Mouse (Mus musculus) MEL (cell line): ENCODE measurements around the gene Tex2. TPM values are rescaled to one million over a fixed set of nuclear protein-coding genes. Genes with fewer than 3 reads are reported as not detected.

ENCODE experiments used
- DNase-seq: peaks from one replicate; pipeline ENCODE4 v3.0.0; 2011; ENCODE audit warnings: low read depth, low spot score
- H3K27ac ChIP-seq: 2 replicates; pipeline ENCODE4 v1.5.1; 2012; ENCODE audit warnings: low read depth, mild to moderate bottlenecking, control low read depth, low read length, moderate library complexity; ENCODE audit not compliant: control insufficient read depth
- H3K27me3 ChIP-seq, 2 experiments: fragments of 150-350 bp in 1 of 2; sonication (generic) in 1 of 2; 2 replicates each; pipeline ENCODE4 v1.6.1; 2012; ENCODE audit warnings: low read length in 2 of 2, mild to moderate bottlenecking in 2 of 2, improper control_type of control experiment in 1 of 2, moderate library complexity in 1 of 2; ENCODE audit not compliant: insufficient read depth in 2 of 2, control insufficient read depth in 1 of 2
- H3K36me3 ChIP-seq, 2 experiments: 2 replicates each; pipeline ENCODE4 v1.6.1; 2012 to 2014; ENCODE audit warnings: low read length in 2 of 2, improper control_type of control experiment in 1 of 2, inconsistent platforms in 1 of 2, mild to moderate bottlenecking in 1 of 2; ENCODE audit not compliant: insufficient read depth in 2 of 2, control insufficient read depth in 1 of 2
- H3K4me1 ChIP-seq, 2 experiments: fragments of 150-350 bp in 1 of 2; sonication (generic) in 1 of 2; 2 replicates each; pipeline ENCODE4 v1.6.1; 2012; ENCODE audit warnings: low read length in 2 of 2, improper control_type of control experiment in 1 of 2, mild to moderate bottlenecking in 1 of 2; ENCODE audit not compliant: insufficient read depth in 2 of 2, control insufficient read depth in 1 of 2
- H3K4me3 ChIP-seq, 2 experiments: fragments of 150-350 bp in 1 of 2; sonication (generic) in 1 of 2; 2 replicates each; pipeline ENCODE4 v1.5.1; 2012; ENCODE audit warnings: low read depth in 2 of 2, low read length in 2 of 2, mild to moderate bottlenecking in 2 of 2, moderate library complexity in 2 of 2, control low read depth in 1 of 2, improper control_type of control experiment in 1 of 2; ENCODE audit not compliant: control insufficient read depth in 1 of 2, insufficient read depth in 1 of 2
- H3K79me2 ChIP-seq: 2 replicates; pipeline ENCODE4 v1.6.1; 2012; ENCODE audit warnings: mild to moderate bottlenecking, low read length, moderate library complexity; ENCODE audit not compliant: control insufficient read depth, poor library complexity, insufficient read depth
- H3K9ac ChIP-seq: 2 replicates; pipeline ENCODE4 v1.6.1; 2012; ENCODE audit warnings: low read depth, mild to moderate bottlenecking, control low read depth, low read length, moderate library complexity; ENCODE audit not compliant: control insufficient read depth, poor library complexity, severe bottlenecking
- H3K9me3 ChIP-seq: fragments of 150-350 bp; sonication (generic); replicated peaks from 2 replicates; pipeline ENCODE4 v1.6.1; 2012; ENCODE audit warnings: mild to moderate bottlenecking, low read length, improper control_type of control experiment, moderate library complexity; ENCODE audit not compliant: insufficient read depth
- BHLHE40 ChIP-seq: IDR thresholded peaks from 2 replicates; pipeline ENCODE4 v1.6.1; 2012; ENCODE audit warnings: low read depth, mild to moderate bottlenecking, inconsistent platforms, low read length, improper control_type of control experiment, borderline replicate concordance
- CHD1 ChIP-seq: IDR thresholded peaks from 2 replicates; pipeline ENCODE4 v1.6.1; 2012; ENCODE audit warnings: low read depth, mild to moderate bottlenecking, inconsistent platforms, low read length, improper control_type of control experiment
- CHD2 ChIP-seq: IDR thresholded peaks from 2 replicates; pipeline ENCODE4 v1.6.1; 2011; ENCODE audit warnings: low read length, improper control_type of control experiment
- CTCF ChIP-seq, 3 experiments: IDR thresholded peaks in 2 of 3; conservative IDR thresholded peaks in 1 of 3; 2 replicates each; pipeline ENCODE4 v1.5.1; 2011 to 2012; ENCODE audit warnings: low read length in 3 of 3, low read depth in 2 of 3, mild to moderate bottlenecking in 2 of 3, improper control_type of control experiment in 1 of 3, inconsistent platforms in 1 of 3, mixed read lengths in 1 of 3, moderate library complexity in 1 of 3; ENCODE audit not compliant: control insufficient read depth in 1 of 3, insufficient read depth in 1 of 3, poor library complexity in 1 of 3, severe bottlenecking in 1 of 3
- E2F4 ChIP-seq: IDR thresholded peaks from 2 replicates; pipeline ENCODE4 v1.6.1; 2011; ENCODE audit warnings: low read depth, low read length, improper control_type of control experiment, borderline replicate concordance
- ELF1 ChIP-seq: IDR thresholded peaks from 2 replicates; pipeline ENCODE4 v1.6.1; 2014; ENCODE audit warnings: low read depth, mild to moderate bottlenecking, inconsistent platforms, low read length, improper control_type of control experiment, moderate library complexity
- ETS1 ChIP-seq: IDR thresholded peaks from 2 replicates; pipeline ENCODE4 v1.6.1; 2012; ENCODE audit warnings: low read depth, mild to moderate bottlenecking, inconsistent platforms, low read length, improper control_type of control experiment, moderate library complexity
- GATA1 ChIP-seq: IDR thresholded peaks from 2 replicates; pipeline ENCODE4 v1.6.1; 2011; ENCODE audit warnings: low read depth, low read length, improper control_type of control experiment
- KAT2A ChIP-seq: conservative IDR thresholded peaks from 2 replicates; pipeline ENCODE4 v1.6.1; 2012; ENCODE audit warnings: low read depth, low read length, improper control_type of control experiment, inconsistent platforms
- MAFK ChIP-seq: IDR thresholded peaks from 2 replicates; pipeline ENCODE4 v1.6.1; 2011; ENCODE audit warnings: low read depth, mild to moderate bottlenecking, low read length, improper control_type of control experiment, borderline replicate concordance
- MAX ChIP-seq: IDR thresholded peaks from 2 replicates; pipeline ENCODE4 v1.6.1; 2011; ENCODE audit warnings: low read length, improper control_type of control experiment
- MEF2A ChIP-seq: IDR thresholded peaks from 2 replicates; pipeline ENCODE4 v1.6.1; 2014; ENCODE audit warnings: low read depth, mild to moderate bottlenecking, inconsistent platforms, low read length, improper control_type of control experiment; ENCODE audit not compliant: poor library complexity, insufficient replicate concordance, severe bottlenecking; ENCODE audit errors: extremely low read depth
- MXI1 ChIP-seq: IDR thresholded peaks from 2 replicates; pipeline ENCODE4 v1.6.1; 2011; ENCODE audit warnings: mild to moderate bottlenecking, low read depth, low read length, improper control_type of control experiment
- MYC ChIP-seq: IDR thresholded peaks from 2 replicates; pipeline ENCODE4 v1.6.1; 2011; ENCODE audit warnings: low read depth, mild to moderate bottlenecking, low read length, improper control_type of control experiment, moderate library complexity
- POLR2A ChIP-seq, 2 experiments: IDR thresholded peaks; 2 replicates each; pipeline ENCODE4 v1.6.1; 2011 to 2012; ENCODE audit warnings: low read length in 2 of 2, mild to moderate bottlenecking in 2 of 2, control low read depth in 1 of 2, improper control_type of control experiment in 1 of 2, low read depth in 1 of 2, moderate library complexity in 1 of 2; ENCODE audit not compliant: control insufficient read depth in 1 of 2, insufficient read depth in 1 of 2, poor library complexity in 1 of 2
- POLR2AphosphoS2 ChIP-seq: IDR thresholded peaks from 2 replicates; pipeline ENCODE4 v1.6.1; 2011; ENCODE audit warnings: low read length, improper control_type of control experiment
- POLR2AphosphoS5 ChIP-seq: IDR thresholded peaks from 2 replicates; pipeline ENCODE4 v1.6.1; 2012; ENCODE audit warnings: low read depth, borderline replicate concordance, mild to moderate bottlenecking, inconsistent platforms, low read length, moderate library complexity, mixed read lengths
- RAD21 ChIP-seq: IDR thresholded peaks from 2 replicates; pipeline ENCODE4 v1.6.1; 2011; ENCODE audit warnings: mild to moderate bottlenecking, low read depth, low read length, improper control_type of control experiment
- SIN3A ChIP-seq: IDR thresholded peaks from 2 replicates; pipeline ENCODE4 v1.6.1; 2012; ENCODE audit warnings: low read length, improper control_type of control experiment, inconsistent platforms
- SMC3 ChIP-seq: IDR thresholded peaks from 2 replicates; pipeline ENCODE4 v1.6.1; 2011; ENCODE audit warnings: low read depth, low read length, improper control_type of control experiment
- TAL1 ChIP-seq: IDR thresholded peaks from 2 replicates; pipeline ENCODE4 v1.6.1; 2012; ENCODE audit warnings: mild to moderate bottlenecking, inconsistent platforms, low read length, moderate library complexity, mixed read lengths
- TBP ChIP-seq: IDR thresholded peaks from 2 replicates; pipeline ENCODE4 v1.8.0; 2011; ENCODE audit warnings: low read depth, low read length, improper control_type of control experiment
- TCF12 ChIP-seq: IDR thresholded peaks from 2 replicates; pipeline ENCODE4 v1.6.1; 2014; ENCODE audit warnings: low read depth, mild to moderate bottlenecking, inconsistent platforms, low read length, improper control_type of control experiment, moderate library complexity
- UBTF ChIP-seq: IDR thresholded peaks from 2 replicates; pipeline ENCODE4 v1.6.1; 2012; ENCODE audit warnings: low read depth, mild to moderate bottlenecking, inconsistent platforms, low read length, improper control_type of control experiment, moderate library complexity, borderline replicate concordance; ENCODE audit not compliant: insufficient read depth
- USF1 ChIP-seq: IDR thresholded peaks from 2 replicates; pipeline ENCODE4 v1.6.1; 2014; ENCODE audit warnings: low read depth, mild to moderate bottlenecking, inconsistent platforms, low read length, improper control_type of control experiment, moderate library complexity
- USF2 ChIP-seq, 2 experiments: IDR thresholded peaks; 2 replicates each; pipeline ENCODE4 v1.6.1; 2011 to 2012; ENCODE audit warnings: improper control_type of control experiment in 2 of 2, low read length in 2 of 2, borderline replicate concordance in 1 of 2, inconsistent platforms in 1 of 2, low read depth in 1 of 2, mild to moderate bottlenecking in 1 of 2; ENCODE audit not compliant: insufficient read depth in 1 of 2
- ZC3H11A ChIP-seq: IDR thresholded peaks from 2 replicates; pipeline ENCODE4 v1.6.1; 2012; ENCODE audit warnings: low read depth, mild to moderate bottlenecking, inconsistent platforms, low read length, improper control_type of control experiment
- ZKSCAN1 ChIP-seq: IDR thresholded peaks from 2 replicates; pipeline ENCODE4 v1.6.1; 2012; ENCODE audit warnings: low read depth, mild to moderate bottlenecking, inconsistent platforms, low read length, improper control_type of control experiment, moderate library complexity
- ZNF384 ChIP-seq: IDR thresholded peaks from 2 replicates; pipeline ENCODE4 v1.6.1; 2012; ENCODE audit warnings: low read depth, mild to moderate bottlenecking, inconsistent platforms, low read length, improper control_type of control experiment
- polyA plus RNA-seq, 2 experiments: library from polyadenylated mRNA; stranded (reverse) in 1 of 2; unstranded in 1 of 2; fragments of >175 nt in 1 of 2; fragments of >200 nt in 1 of 2; gene quantifications; 2 replicates each; pipeline versions ENCODE4 v1.2.1 to v1.2.4; 2012; ENCODE audit warnings: low replicate concordance in 2 of 2, low read depth in 1 of 2; ENCODE audit not compliant: insufficient read length in 2 of 2, insufficient read depth in 1 of 2, missing spikeins in 1 of 2
- total RNA-seq: library from RNA; depleted of rRNA; stranded (reverse); fragments of 300-350 nt; gene quantifications from 2 replicates; pipeline ENCODE4 v1.2.3, GENCODE M21; 2012

Gene Tex2
- total and polyA plus RNA-seq, 3 experiments = 13.7 to 24.8 TPM; not detected in 1

DNA sequence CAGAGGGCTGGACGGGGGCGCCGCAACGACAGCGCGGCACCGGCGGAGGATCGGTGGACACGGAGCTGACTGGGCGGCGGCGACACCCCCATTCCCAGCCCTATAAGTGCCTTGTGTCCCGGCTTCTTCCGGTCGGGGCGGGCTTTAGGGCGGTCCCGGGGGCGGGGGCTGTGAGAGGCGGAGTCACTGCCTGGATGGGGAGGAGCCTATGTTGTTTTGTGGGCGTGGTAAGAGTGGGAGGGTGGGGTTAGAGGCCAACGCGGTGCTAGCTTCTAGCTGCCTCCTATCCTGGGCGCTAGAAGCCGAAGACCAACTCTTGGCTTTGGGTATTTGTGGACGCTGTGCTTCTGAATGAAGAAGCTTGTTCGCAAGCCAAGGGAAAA, 125.5 kb downstream of the Tex2 start, which contains the start of gene Ern1 (continued):
- 0 out of 2 replicates have a peak, but pooled peaks have one; percentile 4 for TF ChIP-seq MXI1
- TF ChIP-seq BHLHE40 = no peak
- TF ChIP-seq MEF2A = no peak
- TF ChIP-seq KAT2A = no peak
- no peak for TF ChIP-seq ZC3H11A
- peak; percentile 92 for TF ChIP-seq TBP
- no peak for TF ChIP-seq GATA1
- TF ChIP-seq RAD21 = no peak
- TF ChIP-seq TCF12 = peak; percentile 65
- TF ChIP-seq, all 39 proteins: peak for 15

DNA sequence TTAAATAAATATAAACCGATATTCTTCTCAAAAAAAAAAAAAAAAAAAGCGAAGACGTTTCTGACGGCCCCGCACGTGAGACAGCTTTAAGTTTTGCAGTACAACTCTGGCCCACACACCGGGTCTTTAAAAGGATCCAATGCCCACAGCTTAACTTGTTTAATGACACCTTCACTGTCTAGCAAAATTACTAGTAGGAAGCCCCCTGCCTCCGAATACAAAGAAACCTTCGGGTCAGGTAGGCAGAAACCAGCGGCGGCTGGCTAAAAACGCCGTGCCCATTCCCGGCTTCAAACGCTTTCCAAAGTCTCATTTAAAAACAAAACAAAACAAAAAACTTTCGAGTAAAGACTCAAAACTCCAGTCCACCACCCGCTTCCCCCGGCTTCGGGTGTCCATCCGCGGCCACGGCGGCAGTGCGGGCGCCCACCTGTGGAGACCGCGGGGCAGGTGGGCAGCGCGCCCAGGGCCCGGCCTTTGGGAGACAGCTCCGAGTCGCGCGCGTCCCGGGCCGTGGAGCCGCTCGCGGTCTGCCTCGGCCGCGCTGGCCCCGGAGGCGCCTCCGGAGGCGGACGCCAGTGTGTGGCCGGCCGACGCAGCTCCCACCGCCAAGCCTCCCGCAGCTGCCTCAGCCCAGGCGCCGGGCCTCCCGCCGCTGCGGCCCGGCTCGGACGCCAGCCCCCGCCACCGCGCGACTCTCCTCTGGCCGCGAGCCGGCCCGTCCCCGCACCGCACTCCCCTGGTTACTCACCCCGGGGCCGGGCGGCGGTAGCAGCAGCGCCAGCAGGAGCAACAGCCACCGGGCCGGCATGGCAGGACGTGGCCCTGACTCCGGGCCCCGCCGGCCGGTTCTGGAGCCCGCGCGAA, 126.1 kb downstream of the Tex2 start:
- peak; percentile 75 for DNase-seq
- TF ChIP-seq MEF2A (no peak), CHD2 (no peak), KAT2A (no peak; the same call in 1 of the 2 replicates), CTCF (IDR thresholded peaks at IDR 0.05 in 2 of 3, conservative IDR thresholded peaks at IDR 0.05 in 1 of 3; ENCODE audit: control insufficient read depth in 1 of 3, insufficient read depth in 1 of 3, low read depth in 2 of 3, low read length in 3 of 3, poor library complexity in 1 of 3, severe bottlenecking in 1 of 3) (peak in 1 of 3 experiments; percentile 6; a peak in 1 of 6 replicates), GATA1 (no peak), MXI1 (peak; percentile 100), POLR2AphosphoS5 (no peak), TBP (no peak), ZKSCAN1 (no peak), ETS1 (0 out of 2 replicates have a peak, but pooled peaks have one; percentile 24), MAFK (no peak), POLR2A (IDR thresholded peaks at IDR 0.05; ENCODE audit: control insufficient read depth in 1 of 2, insufficient read depth in 1 of 2, low read depth in 1 of 2, low read length in 2 of 2, poor library complexity in 1 of 2) (no peak), MAX (peak; percentile 90), USF1 (0 out of 2 replicates have a peak, but pooled peaks have one; percentile 35), MYC (0 out of 2 replicates have a peak, but pooled peaks have one; percentile 35), ZNF384 (peak; percentile 95), TAL1 (no peak), POLR2AphosphoS2 (no peak), CHD1 (no peak), SIN3A (peak; percentile 97), TCF12 (no peak), E2F4 (no peak), BHLHE40 (peak; percentile 96), ELF1 (no peak), UBTF (no peak; the same call in 1 of the 2 replicates), SMC3 (no peak), USF2 (IDR thresholded peaks at IDR 0.05; ENCODE audit: borderline replicate concordance in 1 of 2, insufficient read depth in 1 of 2, low read depth in 1 of 2, low read length in 2 of 2) (no peak)

More for the DNA sequence above, 126.1 kb downstream of the Tex2 start:
- no peaks in the 10 kb centered on the region for H3K27me3 ChIP-seq
- H3K9ac ChIP-seq = peak overlapping the region; percentile 89
- H3K79me2 ChIP-seq = peaks cover 16% of the 10 kb centered on the region
- H3K4me3 ChIP-seq = peak overlapping the region; percentile 82 to 97
- H3K9me3 ChIP-seq = no peaks in the 10 kb centered on the region
- peak overlapping the region; percentile 59 for H3K27ac ChIP-seq
- peaks cover 7 to 15% of the 10 kb centered on the region in 2 experiments; a peak in 3 of 4 replicates for H3K4me1 ChIP-seq
- peaks cover 0 to 25% of the 10 kb centered on the region in 2 experiments; a peak in 2 of 4 replicates for H3K36me3 ChIP-seq
